Comparison of ENCODE assay signal across 22 mouse cellular contexts in genomic region chr4:91071263-91071662, GRCm38 (mm10).
"Had no signal": no experiment of that assay in that cellular context is flagged by ENCODE, and none has a peak within 500 bp of the region (broad histone marks: within the 10 kb centered on the region; RNA-seq: fewer than 3 reads in every experiment).

No protein-coding gene starts in this region.

- DNase-seq: heart, postnatal 10 days; heart, postnatal 14 days; heart, postnatal 36 days; heart, postnatal 4 days; kidney, adult 11 months; kidney, adult 18-20 months; kidney, adult 2 months; kidney, adult 8-10 months; kidney, adult 9 months; kidney, postnatal 10 days; kidney, postnatal 14 days; kidney, postnatal 25 days; kidney, postnatal 36 days; kidney, postnatal 4 days; layer of hippocampus, adult 9-11 months; layer of hippocampus, postnatal 36 days had no signal

- ATAC-seq: hindbrain, embryonic 16.5 days; hindbrain, postnatal 0 days; inflammation-experienced regulatory T-cells, adult 6 months; intestine, embryonic 15.5 days; intestine, embryonic 16.5 days; intestine, postnatal 0 days had no signal
